Mouse (Mus musculus): Measurements from ENCODE around the gene Jmjd8. TPM values are rescaled to one million over a fixed set of nuclear protein-coding genes. Genes with fewer than 3 reads are reported as not detected.
A peak's percentile ranks its signal among the peaks of the same experiment; 100 is the strongest.

Gene Jmjd8
- polyA plus RNA-seq, 1 experiment from 2014 or later: 52.0 TPM

- Histone ChIP-seq H3K9ac (ENCODE audit: low read depth, low read length) (peak overlapping the region; percentile 85), H3K36me3 (ENCODE audit: control insufficient read depth, insufficient read depth, low read length) (peaks cover 11% of the 10 kb centered on the region), H3K27me3 (ENCODE audit: control insufficient read depth, insufficient read depth, low read depth, low read length) (no peaks in the 10 kb centered on the region), H3K27ac (ENCODE audit: low read length) (peak overlapping the region; percentile 93), H3K4me1 (ENCODE audit: control insufficient read depth, insufficient read depth, low read length) (peaks cover 23% of the 10 kb centered on the region), H3K4me2 (ENCODE audit: low read length) (peak overlapping the region; percentile 77), H3K9me3 (replicated peaks; ENCODE audit: control insufficient read depth, low read length, poor library complexity, severe bottlenecking) (no peaks in the 10 kb centered on the region), H3K4me3 (ENCODE audit: low read depth, low read length) (peak overlapping the region; percentile 62)
- WGBS: 57% methylated on average over 10 of the region's 10 CpGs
- ATAC-seq: no peak
Measured at GRCm38 (mm10) chr17:25876347-25876915, 47.8 kb downstream of the Jmjd8 start.

- Histone ChIP-seq H3K9ac (ENCODE audit: low read depth, low read length) (no peak overlapping the region), H3K27me3 (ENCODE audit: control insufficient read depth, insufficient read depth, low read depth, low read length) (no peaks in the 10 kb centered on the region), H3K4me2 (ENCODE audit: low read length) (peak overlapping the region; percentile 77), H3K4me1 (ENCODE audit: control insufficient read depth, insufficient read depth, low read length) (peaks cover 23% of the 10 kb centered on the region), H3K36me3 (ENCODE audit: control insufficient read depth, insufficient read depth, low read length) (peaks cover 11% of the 10 kb centered on the region), H3K4me3 (ENCODE audit: low read depth, low read length) (no peak overlapping the region), H3K27ac (ENCODE audit: low read length) (no peak overlapping the region), H3K9me3 (replicated peaks; ENCODE audit: control insufficient read depth, low read length, poor library complexity, severe bottlenecking) (no peaks in the 10 kb centered on the region)
- no peak for ATAC-seq
- WGBS: 94% methylated on average over 3 of the region's 3 CpGs
Measured at GRCm38 (mm10) chr17:25877025-25877424, 48.4 kb downstream of the Jmjd8 start.

- Histone ChIP-seq H3K4me3 (ENCODE audit: low read depth, low read length) (no peak overlapping the region), H3K27me3 (ENCODE audit: control insufficient read depth, insufficient read depth, low read depth, low read length) (no peaks in the 10 kb centered on the region), H3K27ac (ENCODE audit: low read length) (no peak overlapping the region), H3K9ac (ENCODE audit: low read depth, low read length) (no peak overlapping the region), H3K9me3 (replicated peaks; ENCODE audit: control insufficient read depth, low read length, poor library complexity, severe bottlenecking) (no peaks in the 10 kb centered on the region), H3K36me3 (ENCODE audit: control insufficient read depth, insufficient read depth, low read length) (peaks cover 11% of the 10 kb centered on the region), H3K4me2 (ENCODE audit: low read length) (no peak overlapping the region), H3K4me1 (ENCODE audit: control insufficient read depth, insufficient read depth, low read length) (peaks cover 23% of the 10 kb centered on the region)
- no peak for ATAC-seq
- WGBS: 91% methylated on average over 32 of the region's 32 CpGs
Measured at GRCm38 (mm10) chr17:25877741-25878610, 49.3 kb downstream of the Jmjd8 start.

GRCm38 (mm10) chr17:25878611-25879180 lies 50.0 kb downstream of the Jmjd8 start:
- no peak overlapping the region for H3K27ac ChIP-seq (ENCODE audit: low read length)
- no peaks in the 10 kb centered on the region for H3K9me3 ChIP-seq (replicated peaks; ENCODE audit: control insufficient read depth, low read length, poor library complexity, severe bottlenecking)
- H3K4me1 ChIP-seq (ENCODE audit: control insufficient read depth, insufficient read depth, low read length): peaks cover 22% of the 10 kb centered on the region
- H3K4me3 ChIP-seq (ENCODE audit: low read depth, low read length): no peak overlapping the region
- no peaks in the 10 kb centered on the region for H3K27me3 ChIP-seq (ENCODE audit: control insufficient read depth, insufficient read depth, low read depth, low read length)
- ATAC-seq: no peak
- 84% methylated on average over 19 of the region's 19 CpGs for WGBS
- H3K36me3 ChIP-seq (ENCODE audit: control insufficient read depth, insufficient read depth, low read length): peaks cover 18% of the 10 kb centered on the region
- H3K9ac ChIP-seq (ENCODE audit: low read depth, low read length): no peak overlapping the region
- no peak overlapping the region for H3K4me2 ChIP-seq (ENCODE audit: low read length)

DNA sequence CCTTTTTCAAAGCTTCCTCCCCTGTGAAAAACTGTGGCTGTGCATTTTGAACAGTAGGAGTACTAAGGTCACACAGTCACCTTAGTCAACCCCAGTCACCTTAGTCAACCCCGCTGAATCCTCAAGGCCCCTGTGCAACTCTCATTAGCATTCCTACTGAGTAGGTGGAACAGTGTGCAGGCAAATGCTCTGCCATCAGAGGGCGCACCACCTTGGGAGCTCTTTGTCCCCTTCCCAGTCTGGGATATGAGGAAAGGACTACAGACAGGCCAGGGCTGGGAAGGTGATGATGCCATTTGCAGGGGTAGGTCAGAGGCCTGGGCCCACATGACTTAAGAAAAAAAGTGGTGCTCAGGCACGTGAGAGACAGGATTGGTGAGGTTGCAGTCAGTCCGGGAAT lies 50.6 kb downstream of the Jmjd8 start:
- Histone ChIP-seq H3K36me3 (ENCODE audit: control insufficient read depth, insufficient read depth, low read length) (peaks cover 19% of the 10 kb centered on the region), H3K27ac (ENCODE audit: low read length) (no peak overlapping the region), H3K9me3 (replicated peaks; ENCODE audit: control insufficient read depth, low read length, poor library complexity, severe bottlenecking) (no peaks in the 10 kb centered on the region), H3K27me3 (ENCODE audit: control insufficient read depth, insufficient read depth, low read depth, low read length) (no peaks in the 10 kb centered on the region), H3K4me1 (ENCODE audit: control insufficient read depth, insufficient read depth, low read length) (peaks cover 19% of the 10 kb centered on the region), H3K4me2 (ENCODE audit: low read length) (no peak overlapping the region), H3K4me3 (ENCODE audit: low read depth, low read length) (no peak overlapping the region), H3K9ac (ENCODE audit: low read depth, low read length) (no peak overlapping the region)
- ATAC-seq: no peak
- WGBS: 42% methylated on average over 4 of the region's 4 CpGs

DNA sequence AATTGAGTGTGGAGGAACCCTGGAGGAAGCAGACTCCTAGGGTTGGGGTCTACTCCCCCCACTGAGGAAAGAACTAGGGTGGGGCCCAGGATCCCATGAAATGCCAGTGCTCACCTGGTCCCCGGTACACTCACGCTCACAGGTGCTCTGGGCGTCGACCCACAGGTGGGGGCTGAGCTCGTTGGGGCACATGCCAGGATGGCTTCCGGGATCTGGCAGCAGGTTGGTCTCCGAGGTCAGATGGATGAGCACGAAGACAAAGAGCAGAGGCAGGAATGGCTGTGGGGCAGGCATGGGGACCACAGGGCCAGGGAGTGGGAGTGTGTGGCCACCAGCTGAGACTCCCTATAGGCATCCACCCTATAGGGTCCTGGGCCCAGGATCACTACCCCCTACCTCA lies 51.1 kb downstream of the Jmjd8 start:
- ATAC-seq: no peak
- peaks cover 19% of the 10 kb centered on the region for H3K36me3 ChIP-seq (ENCODE audit: control insufficient read depth, insufficient read depth, low read length)
- no peaks in the 10 kb centered on the region for H3K27me3 ChIP-seq (ENCODE audit: control insufficient read depth, insufficient read depth, low read depth, low read length)
- H3K27ac ChIP-seq (ENCODE audit: low read length): no peak overlapping the region
- peaks cover 19% of the 10 kb centered on the region for H3K4me1 ChIP-seq (ENCODE audit: control insufficient read depth, insufficient read depth, low read length)
- no peak overlapping the region for H3K9ac ChIP-seq (ENCODE audit: low read depth, low read length)
- H3K4me2 ChIP-seq (ENCODE audit: low read length): no peak overlapping the region
- H3K4me3 ChIP-seq (ENCODE audit: low read depth, low read length): no peak overlapping the region
- no peaks in the 10 kb centered on the region for H3K9me3 ChIP-seq (replicated peaks; ENCODE audit: control insufficient read depth, low read length, poor library complexity, severe bottlenecking)
- WGBS: 61% methylated on average over 8 of the region's 8 CpGs

DNA sequence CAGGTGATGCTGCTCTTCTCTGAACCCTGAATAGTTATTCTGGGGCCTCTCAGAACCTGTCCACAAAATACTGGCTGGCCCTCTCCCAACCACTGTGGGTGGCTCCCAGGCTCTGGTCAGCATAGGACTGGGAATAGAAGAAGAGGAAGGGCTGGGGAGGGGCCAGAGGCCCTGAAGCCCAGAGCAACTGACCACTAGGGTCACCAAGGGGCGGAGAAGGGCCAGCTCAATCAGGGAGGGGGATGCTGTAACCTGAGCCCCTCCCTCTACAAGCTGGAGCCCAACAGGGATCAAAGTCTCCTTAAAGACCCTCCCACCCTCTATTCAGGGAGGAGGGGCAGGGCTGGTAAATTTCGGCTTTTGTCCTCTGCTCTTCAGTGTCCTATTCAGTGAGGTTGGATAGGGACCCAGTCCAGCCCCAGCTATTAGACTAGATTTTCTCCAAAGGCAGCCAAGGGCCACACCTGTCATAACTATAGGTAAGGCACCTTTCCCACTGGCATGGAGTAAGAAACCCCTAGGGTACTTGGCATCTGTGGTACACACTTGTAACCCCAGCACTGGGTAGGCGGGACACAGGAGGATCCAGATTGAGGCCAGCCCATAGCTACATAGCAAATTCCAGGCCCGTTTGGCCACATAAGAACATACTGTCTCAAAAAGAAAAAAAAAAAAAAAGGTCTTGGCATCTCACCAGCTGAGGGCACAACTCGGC lies 51.7 kb downstream of the Jmjd8 start, which contains the start of gene Wfikkn1:
Wfikkn1 (minus strand) TSS at position 663 of the 715 bp plus-strand sequence.
- WGBS: 24% methylated on average over 5 of the region's 5 CpGs
- ATAC-seq: no peak

GRCm38 (mm10) chr17:25880913-25881641 lies 52.4 kb downstream of the Jmjd8 start:
- H3K27ac ChIP-seq (ENCODE audit: low read length): peak overlapping the region; percentile 58
- WGBS: 11% methylated on average over 5 of the region's 5 CpGs
- peaks cover 19% of the 10 kb centered on the region for H3K36me3 ChIP-seq (ENCODE audit: control insufficient read depth, insufficient read depth, low read length)
- H3K4me3 ChIP-seq (ENCODE audit: low read depth, low read length): no peak overlapping the region
- peak overlapping the region; percentile 42; the same call in 1 of the 2 replicates for H3K9ac ChIP-seq (ENCODE audit: low read depth, low read length)
- H3K27me3 ChIP-seq (ENCODE audit: control insufficient read depth, insufficient read depth, low read depth, low read length): no peaks in the 10 kb centered on the region
- H3K4me1 ChIP-seq (ENCODE audit: control insufficient read depth, insufficient read depth, low read length): peaks cover 17% of the 10 kb centered on the region
- no peak for ATAC-seq
- no peak overlapping the region for H3K4me2 ChIP-seq (ENCODE audit: low read length)
- H3K9me3 ChIP-seq (replicated peaks; ENCODE audit: control insufficient read depth, low read length, poor library complexity, severe bottlenecking): no peaks in the 10 kb centered on the region

More for the DNA sequence above, 51.7 kb downstream of the Jmjd8 start, which contains the start of gene Wfikkn1:
- Histone ChIP-seq H3K4me2 (ENCODE audit: low read length) (no peak within 1 kb of the TSS), H3K4me1 (ENCODE audit: control insufficient read depth, insufficient read depth, low read length) (peaks cover 19% of the 10 kb centered on the region), H3K9me3 (replicated peaks; ENCODE audit: control insufficient read depth, low read length, poor library complexity, severe bottlenecking) (no peaks in the 10 kb centered on the region), H3K36me3 (ENCODE audit: control insufficient read depth, insufficient read depth, low read length) (peaks cover 19% of the 10 kb centered on the region), H3K27me3 (ENCODE audit: control insufficient read depth, insufficient read depth, low read depth, low read length) (no peaks in the 10 kb centered on the region), H3K9ac (ENCODE audit: low read depth, low read length) (peak within 1 kb of the TSS; percentile 42; the same call in 1 of the 2 replicates), H3K27ac (ENCODE audit: low read length) (peak within 1 kb of the TSS; percentile 58), H3K4me3 (ENCODE audit: low read depth, low read length) (no peak within 1 kb of the TSS)

All from midbrain, embryonic 16.5 days (tissue).